Mouse (Mus musculus) midbrain, embryonic 11.5 days (tissue): ENCODE measurements around the gene Vmn1r229. TPM values are rescaled to one million over a fixed set of nuclear protein-coding genes. Genes with fewer than 3 reads are reported as not detected.

ENCODE experiments used
- ATAC-seq: fragments of 200-750 bp; cut with Nextera tagmentation; 2 replicates; pipeline ENCODE4 v1.8.0; 2017; ENCODE audit warnings: moderate TSS enrichment, moderate library complexity; ENCODE audit not compliant: low FRiP score
- DNase-seq: peaks from one replicate; pipeline ENCODE4 v3.0.0; 2015; ENCODE audit warnings: low spot score; ENCODE audit errors: missing footprints
- H3K27ac ChIP-seq: fragments of 300-500 bp; sonication (generic); 2 replicates; pipeline ENCODE4 v1.5.1; 2014; ENCODE audit warnings: low read depth, low read length
- H3K27me3 ChIP-seq: fragments of 300-500 bp; sonication (generic); 2 replicates; pipeline ENCODE4 v1.6.1; 2014; ENCODE audit warnings: mild to moderate bottlenecking, low read length, moderate library complexity, mixed read lengths; ENCODE audit not compliant: control insufficient read depth, insufficient read depth
- H3K36me3 ChIP-seq: fragments of 300-500 bp; sonication (generic); 2 replicates; pipeline ENCODE4 v1.6.1; 2014; ENCODE audit warnings: mild to moderate bottlenecking, low read length, moderate library complexity, mixed read lengths; ENCODE audit not compliant: control insufficient read depth, insufficient read depth
- H3K4me1 ChIP-seq: fragments of 300-500 bp; sonication (generic); 2 replicates; pipeline ENCODE4 v1.6.1; 2014; ENCODE audit warnings: low read length; ENCODE audit not compliant: control insufficient read depth, insufficient read depth
- H3K4me2 ChIP-seq: fragments of 300-500 bp; sonication (generic); 2 replicates; pipeline ENCODE4 v1.6.1; 2014; ENCODE audit warnings: mild to moderate bottlenecking, moderate library complexity
- H3K4me3 ChIP-seq: fragments of 300-500 bp; sonication (generic); 2 replicates; pipeline ENCODE4 v1.5.1; 2014; ENCODE audit warnings: low read depth, low read length
- H3K9ac ChIP-seq: fragments of 300-500 bp; sonication (generic); 2 replicates; pipeline ENCODE4 v1.6.1; 2014; ENCODE audit warnings: low read length
- H3K9me3 ChIP-seq: fragments of 300-500 bp; sonication (generic); 2 replicates; pipeline ENCODE4 v1.6.1; 2016; ENCODE audit warnings: low read length; ENCODE audit not compliant: control insufficient read depth
- WGBS: fragments of 180-500 bp; shearing (Covaris S2); extraction: QIAGEN DNeasy Blood & Tissue Kit; methylation state at CpG from one replicate; pipeline ENCODE4 v1.1.7; 2014; 5-methylcytosine and 5-hydroxymethylcytosine counted together
- polyA plus RNA-seq: library from polyadenylated mRNA; unstranded; fragments of >200 nt; fragmentation: Nextera tagmentation; extraction: Ambion mirVana; gene quantifications from 2 replicates; pipeline ENCODE4 v1.2.1, GENCODE M21; 2014

Vmn1r229 gene
- 0.01 TPM in 1 of 2 replicates, not detected in the other for polyA plus RNA-seq

DNA sequence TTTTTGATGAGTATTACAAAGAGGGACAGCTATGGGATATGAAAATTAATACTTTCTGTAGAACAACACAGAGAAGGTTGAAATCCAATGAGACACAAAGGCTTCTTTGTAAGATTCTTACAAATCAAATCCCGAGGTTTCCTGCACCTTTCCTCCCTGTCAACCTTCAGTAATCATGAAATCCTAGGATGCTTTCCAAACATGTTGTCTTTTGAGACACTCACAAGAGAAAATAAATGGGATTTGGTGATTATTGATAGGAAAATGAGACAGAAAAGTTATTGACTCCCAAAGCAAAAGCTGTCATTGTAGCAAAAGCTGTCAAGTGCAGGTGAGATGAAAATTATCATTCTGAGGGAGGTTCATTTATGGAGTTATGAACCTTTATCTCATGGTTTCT is at the start of gene Vmn1r229:
TSS of gene Vmn1r229 (plus strand) at position 301 of the 400 bp plus-strand sequence.
- Histone ChIP-seq H3K27ac (no peak within 1 kb of the TSS), H3K36me3 (no peaks in the 10 kb centered on the region), H3K9ac (no peak within 1 kb of the TSS), H3K4me3 (no peak within 1 kb of the TSS), H3K4me1 (no peaks in the 10 kb centered on the region), H3K27me3 (no peaks in the 10 kb centered on the region), H3K4me2 (no peak within 1 kb of the TSS), H3K9me3 (no peaks in the 10 kb centered on the region; the same call in 1 of the 2 replicates)
- ATAC-seq (no peak), DNase-seq (no peak)
- WGBS: 61% methylated on average over 1 of the region's 1 CpGs

GRCm38 (mm10) chr17:20786057-20786456 is 25.3 kb upstream of the Vmn1r229 start, which contains the start of gene Vmn1r228:
Gene Vmn1r228, minus strand, starts transcription at chr17:20786157.
- H3K4me2 ChIP-seq: no peak within 1 kb of the TSS
- no peaks in the 10 kb centered on the region for H3K36me3 ChIP-seq
- DNase-seq (no peak), ATAC-seq (no peak)
- no peak within 1 kb of the TSS for H3K9ac ChIP-seq
- H3K4me3 ChIP-seq: no peak within 1 kb of the TSS
- no peaks in the 10 kb centered on the region for H3K4me1 ChIP-seq
- H3K9me3 ChIP-seq: peaks cover 2% of the 10 kb centered on the region; the same call in 1 of the 2 replicates
- no peak within 1 kb of the TSS for H3K27ac ChIP-seq
- no peaks in the 10 kb centered on the region for H3K27me3 ChIP-seq

- Histone ChIP-seq H3K4me2 (no peak within 1 kb of the TSS), H3K4me1 (no peaks in the 10 kb centered on the region), H3K9me3 (no peaks in the 10 kb centered on the region), H3K27ac (no peak within 1 kb of the TSS), H3K36me3 (no peaks in the 10 kb centered on the region), H3K27me3 (no peaks in the 10 kb centered on the region), H3K9ac (no peak within 1 kb of the TSS), H3K4me3 (no peak within 1 kb of the TSS)
- ATAC-seq: no peak
- 18% methylated on average over 1 of the region's 1 CpGs for WGBS
- DNase-seq: no peak
Measured at GRCm38 (mm10) chr17:20840144-20840543, 28.8 kb downstream of the Vmn1r229 start, which contains the start of gene Vmn1r230. Gene Vmn1r230, plus strand, starts transcription at chr17:20840444.

Other genes starting within 250 kb of the Vmn1r229 start
- not detected in 2 replicates for gene Vmn2r109, start 246.8 kb upstream of the Vmn1r229 start, polyA plus RNA-seq
- 0.04 and 0.07 TPM in 2 replicates for gene Vmn2r110, start 215.1 kb upstream of the Vmn1r229 start, polyA plus RNA-seq
- not detected in 2 replicates for gene Fpr-rs3, start 186.7 kb upstream of the Vmn1r229 start, polyA plus RNA-seq
- not detected in 2 replicates for gene Vmn1r226, start 128.7 kb upstream of the Vmn1r229 start, polyA plus RNA-seq
- gene Vmn1r227, start 81.7 kb upstream of the Vmn1r229 start, polyA plus RNA-seq: not detected in 2 replicates
- gene Vmn1r228, start 25.4 kb upstream of the Vmn1r229 start, polyA plus RNA-seq: not detected in 2 replicates
- not detected in 2 replicates for gene Vmn1r230, start 28.9 kb downstream of the Vmn1r229 start, polyA plus RNA-seq
- gene Vmn1r231, start 93.5 kb downstream of the Vmn1r229 start, polyA plus RNA-seq: not detected in 2 replicates
- not detected in 2 replicates for gene Vmn1r232, start 108.2 kb downstream of the Vmn1r229 start, polyA plus RNA-seq
- 542 and 558 TPM in 2 replicates for gene Ppp2r1a, start 133.8 kb downstream of the Vmn1r229 start, polyA plus RNA-seq
- gene Vmn1r233, start 184.9 kb downstream of the Vmn1r229 start, polyA plus RNA-seq: not detected in 2 replicates
- 15.9 and 18.5 TPM in 2 replicates for gene Zfp160, start 197.3 kb downstream of the Vmn1r229 start, polyA plus RNA-seq